Mouse (Mus musculus): ENCODE results near the gene 2010005H15Rik. TPM values are rescaled to one million over a fixed set of nuclear protein-coding genes. Genes with fewer than 3 reads are reported as not detected.

The 2010005H15Rik gene
- polyA plus RNA-seq (2012; rRNA removed) = 2.1 and 2.8 TPM in 2 replicates

DNA sequence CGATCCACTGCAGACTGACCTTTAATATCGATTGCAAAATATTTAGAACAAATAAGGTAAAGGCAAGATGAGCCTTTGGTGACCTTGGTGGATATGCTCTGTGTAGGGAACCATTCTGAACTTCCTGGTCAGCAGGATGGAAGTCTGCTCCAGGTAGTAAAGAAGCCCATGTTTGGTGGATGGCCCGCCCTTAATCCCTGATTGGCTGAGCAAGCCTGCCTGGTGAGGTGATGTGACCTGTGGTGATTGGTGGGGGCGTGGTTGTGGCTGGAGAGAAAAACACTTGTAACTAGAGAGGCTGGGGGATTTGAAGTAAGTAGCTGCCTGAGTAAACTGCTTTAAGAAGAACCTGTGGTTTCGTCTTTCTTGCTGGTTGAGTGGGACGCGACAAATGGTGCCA is at the start of gene 2010005H15Rik:
Gene 2010005H15Rik, plus strand, starts transcription at position 301 of the 400 bp plus-strand sequence.

DNA sequence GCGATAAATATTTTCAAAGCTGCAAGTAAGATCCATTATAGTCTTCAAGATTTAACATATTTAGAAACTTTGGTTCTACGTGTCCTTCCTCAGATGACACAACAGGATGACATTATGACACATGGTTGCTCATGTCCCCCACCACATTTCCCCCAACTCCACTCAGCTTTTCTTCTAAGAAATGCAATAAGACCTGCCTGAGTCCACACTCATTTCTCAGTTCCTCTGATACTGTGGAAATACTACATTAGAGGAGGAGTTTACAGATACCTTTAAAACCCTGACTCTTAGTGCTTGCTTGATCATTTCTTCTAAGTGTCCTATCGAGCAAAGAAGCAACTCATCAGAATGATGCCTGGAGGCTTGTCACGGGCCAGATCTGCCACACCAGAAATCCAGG is 37.4 kb upstream of the 2010005H15Rik start, which contains the start of gene Gm5483:
Gene Gm5483, plus strand, starts transcription at position 301 of the 400 bp plus-strand sequence.

DNA sequence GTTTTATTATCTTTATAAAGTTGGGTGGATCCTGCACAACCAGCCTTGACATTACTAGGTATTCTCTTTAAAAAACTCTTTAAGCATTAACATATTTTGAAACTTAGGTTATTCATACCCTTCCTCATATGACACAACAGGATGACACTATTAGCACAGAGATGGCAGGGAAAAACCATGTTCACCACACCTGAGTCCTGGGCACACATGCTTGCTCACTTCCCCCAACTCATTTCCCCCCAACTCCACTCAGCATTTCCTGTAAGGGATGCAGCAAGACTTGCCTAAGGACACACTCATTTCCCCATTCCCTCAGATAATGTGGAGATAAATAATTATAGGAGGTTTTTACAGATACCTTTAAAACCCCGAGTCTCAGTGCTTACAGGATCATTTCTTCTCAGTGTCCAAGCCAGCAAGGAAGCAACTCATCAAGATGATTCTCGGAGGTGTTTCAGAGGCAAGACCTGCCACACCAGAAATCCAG is 11.3 kb upstream of the 2010005H15Rik start, which contains the start of gene Gm5416:
Gene Gm5416, plus strand, starts transcription at position 437 of the 487 bp plus-strand sequence.

DNA sequence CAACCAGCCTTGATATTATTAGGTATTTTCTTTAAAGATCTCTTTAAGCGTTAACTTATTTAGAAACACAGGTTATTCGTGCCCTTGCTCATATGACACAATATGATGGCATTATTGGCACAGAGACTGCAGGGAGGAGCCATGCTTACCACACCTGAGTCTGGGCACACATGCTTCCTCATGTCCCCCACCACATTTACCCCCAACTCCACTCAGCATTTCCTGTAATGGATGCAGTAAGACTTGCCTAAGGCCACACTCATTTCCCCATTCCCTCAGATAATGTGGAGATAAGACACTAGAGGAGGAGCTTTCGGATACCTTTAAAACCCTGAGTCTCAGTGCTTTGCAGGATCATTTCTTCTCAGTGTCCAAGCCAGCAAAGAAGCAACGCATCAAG is 55.5 kb downstream of the 2010005H15Rik start, which contains the start of gene Stfa1:
Gene Stfa1, plus strand, starts transcription at position 156 of the 400 bp plus-strand sequence.

Other genes with a start within 250 kb of the 2010005H15Rik start
- gene Kpna1, start 242.7 kb upstream of the 2010005H15Rik start, polyA plus RNA-seq (2012; rRNA removed) = 11.1 and 13.5 TPM in 2 replicates
- gene Wdr5b, start 180.3 kb upstream of the 2010005H15Rik start, polyA plus RNA-seq (2012; rRNA removed) = 2.2 and 2.3 TPM in 2 replicates
- 77.8 TPM in 2 replicates for gene Fam162a, start 149.9 kb upstream of the 2010005H15Rik start, polyA plus RNA-seq (2012; rRNA removed)
- gene Ccdc58, start 149.8 kb upstream of the 2010005H15Rik start, polyA plus RNA-seq (2012; rRNA removed) = 63.0 and 68.6 TPM in 2 replicates
- gene Csta1, start 90.2 kb upstream of the 2010005H15Rik start, polyA plus RNA-seq (2012; rRNA removed) = not detected in 2 replicates
- gene Stfa2l1, start 64.7 kb upstream of the 2010005H15Rik start, polyA plus RNA-seq (2012; rRNA removed) = 29.8 and 44.8 TPM in 2 replicates
- gene Gm5483, start 37.3 kb upstream of the 2010005H15Rik start, polyA plus RNA-seq (2012; rRNA removed) = 78.4 and 119 TPM in 2 replicates
- gene Gm5416, start 11.1 kb upstream of the 2010005H15Rik start, polyA plus RNA-seq (2012; rRNA removed) = 0.40 and 1.3 TPM in 2 replicates
- 108 and 154 TPM in 2 replicates for gene Stfa1, start 55.5 kb downstream of the 2010005H15Rik start, polyA plus RNA-seq (2012; rRNA removed)
- 0.25 and 0.39 TPM in 2 replicates for gene BC117090, start 112.9 kb downstream of the 2010005H15Rik start, polyA plus RNA-seq (2012; rRNA removed)
- 81.1 and 121 TPM in 2 replicates for gene BC100530, start 146.3 kb downstream of the 2010005H15Rik start, polyA plus RNA-seq (2012; rRNA removed)
- gene Stfa2, start 187.0 kb downstream of the 2010005H15Rik start, polyA plus RNA-seq (2012; rRNA removed) = 10.6 and 15.7 TPM in 2 replicates
- gene Stfa3, start 233.9 kb downstream of the 2010005H15Rik start, polyA plus RNA-seq (2012; rRNA removed) = 31.3 and 50.9 TPM in 2 replicates